Mouse (Mus musculus): Measurements from ENCODE around the gene Rnf26. TPM values are rescaled to one million over a fixed set of nuclear protein-coding genes. Genes with fewer than 3 reads are reported as not detected.

Rnf26 gene
- polyA plus RNA-seq, 1 experiment from 2014 or later, result 79.6 TPM

GRCm38 (mm10) chr9:44133287-44133686, 20.0 kb upstream of the Rnf26 start:
- H3K36me3 ChIP-seq, result peaks cover 14% of the 10 kb centered on the region
- 17% methylated on average over 2 of the region's 2 CpGs for WGBS
- H3K4me3 ChIP-seq, result peak overlapping the region; percentile 70
- peaks cover 54% of the 10 kb centered on the region for H3K4me1 ChIP-seq
- H3K9ac ChIP-seq, result 0 out of 2 replicates have a peak overlapping the region, but pooled peaks have one; percentile 25
- H3K9me3 ChIP-seq, result no peaks in the 10 kb centered on the region
- H3K27ac ChIP-seq, result peak overlapping the region; percentile 48; the same call in 1 of the 2 replicates
- peaks cover 56% of the 10 kb centered on the region for H3K27me3 ChIP-seq
- ATAC-seq (ENCODE audit: low FRiP score, low read depth), result no peak
- H3K4me2 ChIP-seq (replicated peaks), result peak overlapping the region; percentile 89

- H3K27me3 ChIP-seq, result peaks cover 56% of the 10 kb centered on the region
- no peak for ATAC-seq (ENCODE audit: low FRiP score, low read depth)
- no peak overlapping the region for H3K4me3 ChIP-seq
- peaks cover 5% of the 10 kb centered on the region for H3K36me3 ChIP-seq
- no peaks in the 10 kb centered on the region for H3K9me3 ChIP-seq
- H3K4me1 ChIP-seq, result peaks cover 54% of the 10 kb centered on the region
- H3K27ac ChIP-seq, result no peak overlapping the region
- 68% methylated on average over 5 of the region's 5 CpGs for WGBS
- no peak overlapping the region for H3K9ac ChIP-seq
- no peak overlapping the region for H3K4me2 ChIP-seq (replicated peaks)
Observed at GRCm38 (mm10) chr9:44132200-44132599, 18.9 kb upstream of the Rnf26 start.

GRCm38 (mm10) chr9:44131276-44131590, 17.9 kb upstream of the Rnf26 start:
- ATAC-seq (ENCODE audit: low FRiP score, low read depth), result no peak
- Histone ChIP-seq H3K4me3 (no peak overlapping the region), H3K36me3 (no peaks in the 10 kb centered on the region), H3K27ac (no peak overlapping the region; the same call in 1 of the 2 replicates), H3K4me1 (peaks cover 56% of the 10 kb centered on the region), H3K9me3 (no peaks in the 10 kb centered on the region), H3K27me3 (peaks cover 48% of the 10 kb centered on the region), H3K9ac (no peak overlapping the region), H3K4me2 (replicated peaks) (peak overlapping the region; percentile 82)
- WGBS, result 46% methylated on average over 7 of the region's 7 CpGs

- H3K4me1 ChIP-seq, result peaks cover 54% of the 10 kb centered on the region
- peak overlapping the region; percentile 72 for H3K27ac ChIP-seq
- peak; percentile 21 for ATAC-seq (ENCODE audit: low FRiP score, low read depth)
- H3K9me3 ChIP-seq, result no peaks in the 10 kb centered on the region
- peaks cover 43% of the 10 kb centered on the region for H3K27me3 ChIP-seq
- WGBS, result 24% methylated on average over 19 of the region's 19 CpGs
- H3K36me3 ChIP-seq, result no peaks in the 10 kb centered on the region
- peak overlapping the region; percentile 71; the same call in 1 of the 2 replicates for H3K9ac ChIP-seq
- peak overlapping the region; percentile 82 for H3K4me2 ChIP-seq (replicated peaks)
- peak overlapping the region; percentile 42 for H3K4me3 ChIP-seq
Observed at GRCm38 (mm10) chr9:44130581-44131275, 17.4 kb upstream of the Rnf26 start.

GRCm38 (mm10) chr9:44130034-44130433, 16.7 kb upstream of the Rnf26 start:
- H3K4me1 ChIP-seq, result peaks cover 52% of the 10 kb centered on the region
- under 1% methylated on average over 27 of the region's 27 CpGs for WGBS
- peaks cover 37% of the 10 kb centered on the region for H3K27me3 ChIP-seq
- no peaks in the 10 kb centered on the region for H3K9me3 ChIP-seq
- H3K9ac ChIP-seq, result peak overlapping the region; percentile 71
- H3K36me3 ChIP-seq, result no peaks in the 10 kb centered on the region
- peak overlapping the region; percentile 72 for H3K27ac ChIP-seq
- peak; percentile 43 for ATAC-seq (ENCODE audit: low FRiP score, low read depth)
- H3K4me3 ChIP-seq, result peak overlapping the region; percentile 42
- H3K4me2 ChIP-seq (replicated peaks), result peak overlapping the region; percentile 82

- Histone ChIP-seq H3K27me3 (peaks cover 37% of the 10 kb centered on the region), H3K4me3 (peak overlapping the region; percentile 42), H3K4me1 (peaks cover 50% of the 10 kb centered on the region), H3K36me3 (no peaks in the 10 kb centered on the region), H3K9me3 (no peaks in the 10 kb centered on the region), H3K4me2 (replicated peaks) (peak overlapping the region; percentile 82), H3K27ac (peak overlapping the region; percentile 72; the same call in 1 of the 2 replicates), H3K9ac (peak overlapping the region; percentile 71)
- WGBS, result 10% methylated on average over 9 of the region's 9 CpGs
- ATAC-seq (ENCODE audit: low FRiP score, low read depth), result no peak
Observed at GRCm38 (mm10) chr9:44129633-44130032, 16.3 kb upstream of the Rnf26 start.

GRCm38 (mm10) chr9:44127351-44127801, 14.1 kb upstream of the Rnf26 start:
- 51% methylated on average over 3 of the region's 3 CpGs for whole genome bisulfite sequencing

GRCm38 (mm10) chr9:44126746-44127145, 13.4 kb upstream of the Rnf26 start:
- H3K36me3 ChIP-seq, result no peaks in the 10 kb centered on the region
- H3K4me1 ChIP-seq, result peaks cover 36% of the 10 kb centered on the region
- H3K27ac ChIP-seq, result 0 out of 2 replicates have a peak overlapping the region, but pooled peaks have one; percentile 35
- WGBS, result 89% methylated on average over 3 of the region's 3 CpGs
- H3K9me3 ChIP-seq, result no peaks in the 10 kb centered on the region
- H3K4me3 ChIP-seq, result no peak overlapping the region
- no peak for ATAC-seq (ENCODE audit: low FRiP score, low read depth)
- peak overlapping the region; percentile 44 for H3K4me2 ChIP-seq (replicated peaks)
- peaks cover 14% of the 10 kb centered on the region for H3K27me3 ChIP-seq
- no peak overlapping the region for H3K9ac ChIP-seq

More at GRCm38 (mm10) chr9:44127351-44127801, 14.1 kb upstream of the Rnf26 start:
- H3K4me3 ChIP-seq, result no peak overlapping the region
- no peaks in the 10 kb centered on the region for H3K9me3 ChIP-seq
- no peak overlapping the region for H3K9ac ChIP-seq
- no peak for ATAC-seq (ENCODE audit: low FRiP score, low read depth)
- peaks cover 20% of the 10 kb centered on the region for H3K27me3 ChIP-seq
- no peak overlapping the region for H3K4me2 ChIP-seq (replicated peaks)
- peaks cover 36% of the 10 kb centered on the region for H3K4me1 ChIP-seq
- H3K36me3 ChIP-seq, result no peaks in the 10 kb centered on the region
- no peak overlapping the region for H3K27ac ChIP-seq

GRCm38 (mm10) chr9:44125546-44126428, 12.5 kb upstream of the Rnf26 start:
- Histone ChIP-seq H3K4me2 (replicated peaks) (peak overlapping the region; percentile 44), H3K4me3 (no peak overlapping the region), H3K4me1 (peaks cover 28% of the 10 kb centered on the region), H3K27ac (peak overlapping the region; percentile 34; the same call in 1 of the 2 replicates), H3K9ac (no peak overlapping the region; the same call in 1 of the 2 replicates), H3K27me3 (peaks cover 5% of the 10 kb centered on the region; the same call in 1 of the 2 replicates), H3K36me3 (no peaks in the 10 kb centered on the region), H3K9me3 (no peaks in the 10 kb centered on the region)
- ATAC-seq (ENCODE audit: low FRiP score, low read depth), result no peak
- 31% methylated on average over 18 of the region's 18 CpGs for WGBS

- H3K4me1 ChIP-seq, result peaks cover 20% of the 10 kb centered on the region
- no peaks in the 10 kb centered on the region for H3K36me3 ChIP-seq
- 55% methylated on average over 5 of the region's 5 CpGs for WGBS
- ATAC-seq (ENCODE audit: low FRiP score, low read depth), result no peak
- H3K9ac ChIP-seq, result no peak overlapping the region
- no peak overlapping the region for H3K4me2 ChIP-seq (replicated peaks)
- H3K27ac ChIP-seq, result no peak overlapping the region
- no peaks in the 10 kb centered on the region for H3K9me3 ChIP-seq
- H3K4me3 ChIP-seq, result no peak overlapping the region
- H3K27me3 ChIP-seq, result peaks cover 5% of the 10 kb centered on the region; the same call in 1 of the 2 replicates
Observed at GRCm38 (mm10) chr9:44125026-44125425, 11.7 kb upstream of the Rnf26 start.

- Histone ChIP-seq H3K4me1 (peaks cover 14% of the 10 kb centered on the region), H3K9me3 (no peaks in the 10 kb centered on the region), H3K9ac (no peak overlapping the region), H3K27ac (no peak overlapping the region), H3K27me3 (0 out of 2 replicates have a peak, but pooled peaks cover 2% of the 10 kb centered on the region), H3K36me3 (no peaks in the 10 kb centered on the region), H3K4me3 (no peak overlapping the region), H3K4me2 (replicated peaks) (no peak overlapping the region)
- WGBS, result 72% methylated on average over 6 of the region's 6 CpGs
- ATAC-seq (ENCODE audit: low FRiP score, low read depth), result no peak
Observed at GRCm38 (mm10) chr9:44124317-44124716, 11.0 kb upstream of the Rnf26 start.

GRCm38 (mm10) chr9:44119948-44120465, 6.7 kb upstream of the Rnf26 start:
- no peak overlapping the region for H3K4me3 ChIP-seq
- WGBS, result 73% methylated on average over 8 of the region's 8 CpGs
- no peaks in the 10 kb centered on the region for H3K36me3 ChIP-seq
- no peak overlapping the region for H3K4me2 ChIP-seq (replicated peaks)
- no peak overlapping the region for H3K9ac ChIP-seq
- no peak for ATAC-seq (ENCODE audit: low FRiP score, low read depth)
- no peaks in the 10 kb centered on the region for H3K27me3 ChIP-seq
- no peaks in the 10 kb centered on the region for H3K4me1 ChIP-seq
- H3K9me3 ChIP-seq, result no peaks in the 10 kb centered on the region
- no peak overlapping the region for H3K27ac ChIP-seq

Measured in limb, embryonic 13.5 days (tissue).